Mouse (Mus musculus): ENCODE measurements at regions not wholly inside any gene's neighbourhood (a gene's known extent, or its start where the extent isn't known, plus 50 kb on each side); places are given as distances from the start of the nearest gene placed in this dataset.
A peak's percentile ranks its signal among the peaks of the same experiment; 100 is the strongest.

DNA sequence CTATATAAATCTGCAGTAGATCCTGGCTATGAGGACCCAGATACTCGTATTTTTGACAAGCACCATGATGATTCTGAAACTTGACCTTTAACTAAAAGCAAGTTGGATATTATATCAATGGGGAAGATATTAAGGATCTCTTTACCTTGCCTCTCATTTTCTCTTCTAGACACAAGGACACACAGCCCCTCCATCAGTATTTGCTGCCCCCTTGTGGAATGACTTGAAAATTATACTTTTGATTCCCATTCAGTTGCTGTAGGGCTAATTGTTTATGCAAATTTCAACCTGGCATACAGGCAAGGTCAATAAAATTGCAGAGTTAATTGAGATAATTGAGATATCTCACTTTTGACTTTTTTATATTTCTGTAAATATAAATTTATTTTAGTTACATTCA is 375.5 kb downstream of the Nap1l3 start:
- peak; percentile 14 for DNase-seq (ENCODE audit: extremely low spot score)
